Mouse (Mus musculus) embryo, embryonic 9.5 days (tissue): ENCODE measurements around the gene Zdhhc19.

Source experiments
- DNase-seq: peaks from one replicate; pipeline ENCODE4 v3.0.0-alpha.2; 2017; ENCODE audit errors: extremely low spot score

The Zdhhc19 gene

GRCm38 (mm10) chr16:32609401-32609779 lies 113.3 kb downstream of the Zdhhc19 start:
- DNase-seq = no peak

GRCm38 (mm10) chr16:32610460-32611255 lies 114.6 kb downstream of the Zdhhc19 start:
- DNase-seq = no peak
